Mouse (Mus musculus) liver, adult 2 months (tissue): Measurements from ENCODE around the gene Sytl2.

Experiments used
- CTCF ChIP-seq: fragments of 200-500 bp; IDR thresholded peaks from 2 replicates; pipeline ENCODE4 v1.5.1; 2011; ENCODE audit warnings: low read depth, low read length, control low read depth
- POLR2A ChIP-seq: fragments of 200-500 bp; IDR thresholded peaks from 2 replicates; pipeline ENCODE4 v1.6.1; 2011; ENCODE audit warnings: low read length, control low read depth; ENCODE audit not compliant: insufficient read depth; ENCODE audit errors: extremely low read depth

- TF ChIP-seq CTCF (no peak), POLR2A (no peak)
Measured at GRCm38 (mm10) chr7:90274561-90275100, 27.4 kb upstream of the Sytl2 start.
